In genomic region chr11:11851957-11852505, GRCm38 (mm10) we compare ENCODE assay signal across 20 mouse cellular contexts. TPM values are rescaled to one million over a fixed set of nuclear protein-coding genes. Genes with fewer than 3 reads are reported as not detected.
A peak's percentile ranks its signal among the peaks of the same experiment; 100 is the strongest.
DNase-seq lines count a peak whose midpoint lies in the region; ATAC-seq and TF ChIP-seq lines count a peak whose summit lies in the region.
"Had no signal": no experiment of that assay in that cellular context is flagged by ENCODE, and none has a peak within 500 bp of the region (broad histone marks: within the 10 kb centered on the region; RNA-seq: fewer than 3 reads in every experiment).

No protein-coding gene starts in this region.

- peak overlapping the region; percentile 89 for H3K27ac ChIP-seq in intestine, embryonic 14.5 days (ENCODE audit: low read depth)
- H3K27ac ChIP-seq in intestine, postnatal 0 days (ENCODE audit: low read depth, low read length) = no peak overlapping the region
- H3K27ac ChIP-seq in stomach, embryonic 14.5 days (ENCODE audit: low read length) = peak overlapping the region; percentile 91
- H3K27ac ChIP-seq in stomach, postnatal 0 days (replicated peaks) = no peak overlapping the region
- peak overlapping the region; percentile 50; the same call in 1 of the 2 replicates for H3K27ac ChIP-seq in limb, embryonic 10.5 days
- H3K27ac ChIP-seq: forebrain, embryonic 15.5 days; macrophage had no signal

- intact Hi-C loops in left cerebral cortex, postnatal 14 days (cut with DNase I) = no loop called here

- DNase-seq in intestine, embryonic 14.5 days (ENCODE audit: low spot score) = peak; percentile 52
- DNase-seq in stomach, postnatal 0 days (ENCODE audit: low spot score) = no peak
- peak; percentile 26 for DNase-seq in limb, embryonic 10.5 days (ENCODE audit: low spot score)
- no peak for DNase-seq in left cerebral cortex, postnatal 14 days (ENCODE audit: low spot score in 2 of 2)
- DNase-seq: adrenal gland, postnatal 14 days; cerebellum, postnatal 25 days; gastrocnemius, postnatal 14 days; kidney, adult 11 months; kidney, postnatal 4 days; layer of hippocampus, postnatal 36 days; right cerebral cortex, adult 18-20 months; spleen, adult 18-20 months; thymus, adult 18-20 months had no signal

- H3K9me3 ChIP-seq in intestine, embryonic 14.5 days (ENCODE audit: control insufficient read depth, low read length) = no peaks in the 10 kb centered on the region
- no peaks in the 10 kb centered on the region for H3K9me3 ChIP-seq in intestine, postnatal 0 days (ENCODE audit: control insufficient read depth)
- no peaks in the 10 kb centered on the region for H3K9me3 ChIP-seq in stomach, embryonic 14.5 days (ENCODE audit: control insufficient read depth, low read depth, low read length)
- no peaks in the 10 kb centered on the region for H3K9me3 ChIP-seq in stomach, postnatal 0 days (ENCODE audit: control insufficient read depth, low read length)
- no peaks in the 10 kb centered on the region; the same call in 1 of the 2 replicates for H3K9me3 ChIP-seq in limb, embryonic 10.5 days (replicated peaks)
- H3K9me3 ChIP-seq: forebrain, embryonic 15.5 days had no signal

- no peak overlapping the region for H3K9ac ChIP-seq in intestine, embryonic 14.5 days (ENCODE audit: low read length)
- H3K9ac ChIP-seq in intestine, postnatal 0 days (ENCODE audit: low read depth, low read length) = no peak overlapping the region
- no peak overlapping the region for H3K9ac ChIP-seq in stomach, embryonic 14.5 days (replicated peaks; ENCODE audit: low read depth, low read length)
- H3K9ac ChIP-seq in stomach, postnatal 0 days (ENCODE audit: low read length) = no peak overlapping the region
- H3K9ac ChIP-seq: forebrain, embryonic 15.5 days; heart, embryonic 12.5 days had no signal

- no peak for TF ChIP-seq CTCF in intestine, postnatal 0 days (IDR thresholded peaks at IDR 0.05; ENCODE audit: low read depth)
- TF ChIP-seq CTCF in stomach, postnatal 0 days (IDR thresholded peaks at IDR 0.05; ENCODE audit: low read depth) = no peak

- no peak for ATAC-seq in intestine, embryonic 14.5 days (replicated peaks; ENCODE audit: low FRiP score, low TSS enrichment, low read depth)
- ATAC-seq in intestine, postnatal 0 days = no peak
- no peak for ATAC-seq in stomach, embryonic 14.5 days (ENCODE audit: insufficient number of reproducible peaks, insufficient read depth, low FRiP score, low read depth)
- ATAC-seq in stomach, postnatal 0 days (ENCODE audit: low FRiP score, low TSS enrichment) = no peak
- no peak for ATAC-seq in megakaryocyte-erythroid progenitor cell, adult 5-6 weeks (replicated peaks; ENCODE audit: low FRiP score, low TSS enrichment, poor library complexity, severe bottlenecking)
- ATAC-seq: forebrain, embryonic 15.5 days had no signal

- H3K4me2 ChIP-seq in intestine, embryonic 14.5 days (ENCODE audit: low read length) = no peak overlapping the region
- no peak overlapping the region for H3K4me2 ChIP-seq in intestine, postnatal 0 days (replicated peaks; ENCODE audit: low read depth)
- H3K4me2 ChIP-seq in stomach, embryonic 14.5 days (replicated peaks; ENCODE audit: low read depth, low read length) = no peak overlapping the region
- H3K4me2 ChIP-seq in stomach, postnatal 0 days (replicated peaks; ENCODE audit: low read depth) = no peak overlapping the region
- H3K4me2 ChIP-seq: forebrain, embryonic 15.5 days; heart, embryonic 12.5 days had no signal

- no peak overlapping the region for H3K4me3 ChIP-seq in intestine, embryonic 14.5 days (ENCODE audit: low read depth, low read length)
- H3K4me3 ChIP-seq in intestine, postnatal 0 days (ENCODE audit: low read depth, low read length) = no peak overlapping the region
- H3K4me3 ChIP-seq in stomach, embryonic 14.5 days (ENCODE audit: low read depth, low read length) = no peak overlapping the region
- H3K4me3 ChIP-seq in stomach, postnatal 0 days (ENCODE audit: low read depth, low read length) = no peak overlapping the region
- no peak overlapping the region for H3K4me3 ChIP-seq in limb, embryonic 10.5 days
- H3K4me3 ChIP-seq: forebrain, embryonic 15.5 days; heart, embryonic 12.5 days had no signal

- peaks cover 42% of the 10 kb centered on the region for H3K4me1 ChIP-seq in intestine, embryonic 14.5 days (replicated peaks; ENCODE audit: control insufficient read depth, insufficient read depth, low read length)
- H3K4me1 ChIP-seq in intestine, postnatal 0 days (replicated peaks; ENCODE audit: control insufficient read depth, insufficient read depth, low read length) = no peaks in the 10 kb centered on the region
- H3K4me1 ChIP-seq in stomach, embryonic 14.5 days (ENCODE audit: control insufficient read depth, insufficient read depth, low read length) = peaks cover 37% of the 10 kb centered on the region
- no peaks in the 10 kb centered on the region for H3K4me1 ChIP-seq in stomach, postnatal 0 days (replicated peaks; ENCODE audit: control insufficient read depth, insufficient read depth)
- peaks cover 49% of the 10 kb centered on the region for H3K4me1 ChIP-seq in limb, embryonic 10.5 days

- no peak for TF ChIP-seq EP300 in stomach, postnatal 0 days (optimal IDR thresholded peaks at IDR 0.05)

- whole genome bisulfite sequencing in intestine, embryonic 14.5 days = 55% methylated on average over 6 of the region's 6 CpGs
- WGBS in intestine, postnatal 0 days = 78% methylated on average over 6 of the region's 6 CpGs
- WGBS in stomach, embryonic 14.5 days = 51% methylated on average over 6 of the region's 6 CpGs
- WGBS in stomach, postnatal 0 days = 72% methylated on average over 6 of the region's 6 CpGs
- 75% methylated on average over 6 of the region's 6 CpGs for WGBS in limb, embryonic 10.5 days

- H3K36me3 ChIP-seq in intestine, embryonic 14.5 days (ENCODE audit: control insufficient read depth, insufficient read depth, low read length) = no peaks in the 10 kb centered on the region
- peaks cover 4% of the 10 kb centered on the region; the same call in 1 of the 2 replicates for H3K36me3 ChIP-seq in intestine, postnatal 0 days (ENCODE audit: control insufficient read depth, insufficient read depth)
- H3K36me3 ChIP-seq in stomach, embryonic 14.5 days (ENCODE audit: control insufficient read depth, insufficient read depth, low read length) = no peaks in the 10 kb centered on the region
- H3K36me3 ChIP-seq in stomach, postnatal 0 days (ENCODE audit: control insufficient read depth, insufficient read depth, low read length) = no peaks in the 10 kb centered on the region
- peaks cover 4% of the 10 kb centered on the region; the same call in 1 of the 2 replicates for H3K36me3 ChIP-seq in limb, embryonic 10.5 days
- H3K36me3 ChIP-seq: forebrain, embryonic 15.5 days had no signal

- H3K27me3 ChIP-seq in intestine, embryonic 14.5 days (replicated peaks; ENCODE audit: control insufficient read depth, insufficient read depth, low read length) = no peaks in the 10 kb centered on the region
- no peaks in the 10 kb centered on the region for H3K27me3 ChIP-seq in intestine, postnatal 0 days (replicated peaks; ENCODE audit: control insufficient read depth, insufficient read depth, low read length)
- H3K27me3 ChIP-seq in stomach, embryonic 14.5 days (ENCODE audit: control insufficient read depth, insufficient read depth, low read length) = no peaks in the 10 kb centered on the region
- H3K27me3 ChIP-seq in stomach, postnatal 0 days (ENCODE audit: control insufficient read depth, insufficient read depth, low read length) = no peaks in the 10 kb centered on the region
- no peaks in the 10 kb centered on the region for H3K27me3 ChIP-seq in limb, embryonic 10.5 days (ENCODE audit: low read depth, poor library complexity, severe bottlenecking)
- H3K27me3 ChIP-seq: forebrain, embryonic 15.5 days; heart, embryonic 12.5 days had no signal

RNA-seq across cellular contexts. Expression of gene Fignl1, which starts 43.3 kb away (rescaled TPM):
- polyA plus RNA-seq in intestine, embryonic 14.5 days (2014; fragmentation: Nextera tagmentation; extraction: Ambion mirVana) = 61.7 and 63.7 TPM in 2 replicates
- 8.1 and 8.3 TPM in 2 replicates for polyA plus RNA-seq in intestine, postnatal 0 days (2015; fragmentation: Nextera tagmentation; extraction: Ambion mirVana)
- 52.6 and 56.5 TPM in 2 replicates for polyA plus RNA-seq in stomach, embryonic 14.5 days (2014; fragmentation: Nextera tagmentation; extraction: Ambion mirVana)
- polyA plus RNA-seq in stomach, postnatal 0 days (2015; fragmentation: Nextera tagmentation; extraction: Ambion mirVana) = 9.5 and 10.5 TPM in 2 replicates
- polyA plus RNA-seq in limb, embryonic 10.5 days (2016; fragmentation: Nextera tagmentation; extraction: Ambion mirVana) = 101 and 110 TPM in 2 replicates
- total RNA-seq in megakaryocyte-erythroid progenitor cell, adult 5-6 weeks (2014; fragmentation: Nextera tagmentation) = 59.5 and 80.1 TPM in 2 replicates
- 89.0 and 110 TPM in 2 replicates for total RNA-seq in megakaryocyte-erythroid progenitor cell, adult 5-6 weeks (2017)
- under 1 TPM; 0.70 to 0.81 TPM for total RNA-seq in left cerebral cortex, postnatal 14 days (2021)

RNA-seq across cellular contexts. Expression of gene Ddc, which starts 45.9 kb away (rescaled TPM):
- polyA plus RNA-seq in intestine, embryonic 14.5 days (2014; fragmentation: Nextera tagmentation; extraction: Ambion mirVana) = 34.8 and 37.3 TPM in 2 replicates
- polyA plus RNA-seq in intestine, postnatal 0 days (2015; fragmentation: Nextera tagmentation; extraction: Ambion mirVana) = 19.2 and 20.9 TPM in 2 replicates
- 36.7 and 47.2 TPM in 2 replicates for polyA plus RNA-seq in stomach, embryonic 14.5 days (2014; fragmentation: Nextera tagmentation; extraction: Ambion mirVana)
- polyA plus RNA-seq in stomach, postnatal 0 days (2015; fragmentation: Nextera tagmentation; extraction: Ambion mirVana) = 24.0 and 24.1 TPM in 2 replicates
- polyA plus RNA-seq in limb, embryonic 10.5 days (2016; fragmentation: Nextera tagmentation; extraction: Ambion mirVana) = 5.5 and 6.2 TPM in 2 replicates
- total RNA-seq in megakaryocyte-erythroid progenitor cell, adult 5-6 weeks (2014; fragmentation: Nextera tagmentation) = 3.9 TPM in 1 of 2 replicates, not detected in the other
- total RNA-seq in megakaryocyte-erythroid progenitor cell, adult 5-6 weeks (2017) = not detected in 2 replicates
- total RNA-seq in left cerebral cortex, postnatal 14 days (2021) = 1 to 10 TPM; 5.1 to 5.4 TPM
- total RNA-seq: monocyte, adult 5-6 weeks had no signal
- polyA plus RNA-seq: macrophage had no signal

Comparison
In these comparisons a context has a peak if more than half of its experiments do, and no peak if none do; other contexts are left out.
1. H3K27ac ChIP-seq: peak in intestine, embryonic 14.5 days (single experiment), stomach, embryonic 14.5 days (single experiment) and limb, embryonic 10.5 days (single experiment); none in intestine, postnatal 0 days (single experiment) and stomach, postnatal 0 days (single experiment).
2. DNase-seq: peak in intestine, embryonic 14.5 days (single experiment) and limb, embryonic 10.5 days (single experiment); none in stomach, postnatal 0 days (single experiment) and left cerebral cortex, postnatal 14 days (0 of 2).